Mouse (Mus musculus) midbrain, postnatal 0 days (tissue): ENCODE measurements at regions not wholly inside any gene's neighbourhood (a gene's known extent, or its start where the extent isn't known, plus 50 kb on each side); places are given as distances from the start of the nearest gene placed in this dataset.

Source experiments
- ATAC-seq: fragments of 200-750 bp; cut with Nextera tagmentation; 2 replicates; pipeline ENCODE4 v1.8.0; 2017; ENCODE audit warnings: moderate number of reproducible peaks, mild to moderate bottlenecking, moderate TSS enrichment, moderate library complexity; ENCODE audit not compliant: low FRiP score
- DNase-seq: peaks from one replicate; pipeline ENCODE4 v3.0.0-alpha.2; 2015; ENCODE audit warnings: low spot score
- H3K27ac ChIP-seq: fragments of 300-500 bp; sonication (generic); 2 replicates; pipeline ENCODE4 v1.5.1; 2014; ENCODE audit warnings: low read depth, mild to moderate bottlenecking, low read length, mixed read lengths
- H3K27me3 ChIP-seq: fragments of 300-500 bp; sonication (generic); 2 replicates; pipeline ENCODE4 v1.6.1; 2014; ENCODE audit warnings: low read length, control low read depth, mixed read lengths; ENCODE audit not compliant: insufficient read depth
- H3K36me3 ChIP-seq: fragments of 300-500 bp; sonication (generic); 2 replicates; pipeline ENCODE4 v1.6.1; 2014; ENCODE audit warnings: low read length, control low read depth, mixed read lengths; ENCODE audit not compliant: insufficient read depth
- H3K4me1 ChIP-seq: fragments of 300-500 bp; sonication (generic); 2 replicates; pipeline ENCODE4 v1.6.1; 2014; ENCODE audit warnings: mild to moderate bottlenecking, control low read depth, antibody characterized with exemption, low read length, mixed read lengths; ENCODE audit not compliant: insufficient read depth
- H3K4me2 ChIP-seq: fragments of 300-500 bp; sonication (generic); 2 replicates; pipeline ENCODE4 v1.6.1; 2014; ENCODE audit warnings: low read depth, mild to moderate bottlenecking, low read length, mixed read lengths; ENCODE audit not compliant: poor library complexity, severe bottlenecking
- H3K4me3 ChIP-seq: fragments of 300-500 bp; sonication (generic); 2 replicates; pipeline ENCODE4 v1.5.1; 2014; ENCODE audit warnings: low read depth, mild to moderate bottlenecking, low read length, moderate library complexity
- H3K9ac ChIP-seq: fragments of 300-500 bp; sonication (generic); replicated peaks from 2 replicates; pipeline ENCODE4 v1.6.1; 2014; ENCODE audit warnings: mild to moderate bottlenecking, low read length, moderate library complexity, mixed read lengths; ENCODE audit not compliant: poor library complexity, severe bottlenecking
- H3K9me3 ChIP-seq: fragments of 300-500 bp; sonication (generic); 2 replicates; pipeline ENCODE4 v1.6.1; 2016; ENCODE audit warnings: low read length, control low read depth
- CTCF ChIP-seq: IDR thresholded peaks from 2 replicates; pipeline ENCODE4 v1.5.1; 2016; ENCODE audit warnings: antibody characterized with exemption, mild to moderate bottlenecking
- WGBS: fragments of 180-500 bp; shearing (Covaris S2); extraction: QIAGEN DNeasy Blood & Tissue Kit; methylation state at CpG from one replicate; pipeline ENCODE4 v1.1.7; 2014; 5-methylcytosine and 5-hydroxymethylcytosine counted together

DNA sequence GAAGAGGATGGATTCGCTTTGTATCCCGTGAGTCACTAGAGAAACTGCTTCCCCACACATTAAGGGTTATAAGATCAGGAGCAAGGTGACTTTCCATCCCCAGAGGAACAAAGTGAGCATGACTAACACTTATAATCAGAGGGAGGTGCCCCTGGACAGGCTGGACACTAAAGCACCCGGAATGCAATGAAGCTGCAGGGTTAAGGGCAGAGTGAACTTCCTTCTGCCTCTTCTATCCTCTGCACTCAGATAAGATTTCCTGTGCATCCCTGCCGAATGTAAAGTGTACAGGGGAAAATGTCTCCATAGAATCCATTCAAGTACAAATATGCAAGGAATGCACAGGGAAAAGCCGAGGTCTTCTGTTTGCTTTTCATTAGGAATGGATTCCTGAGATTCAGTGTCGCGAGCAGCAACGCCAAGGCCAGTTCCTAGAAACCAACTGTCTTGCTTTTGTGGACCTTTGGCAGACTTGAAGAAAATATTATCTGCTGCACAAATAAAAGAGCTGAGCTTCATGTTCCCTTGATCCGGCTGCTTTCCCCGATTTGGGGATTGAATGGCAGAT lies 58.5 kb upstream of the Fbxl7 start:
- ATAC-seq (no peak), DNase-seq (no peak)
- Histone ChIP-seq H3K36me3 (no peaks in the 10 kb centered on the region), H3K9ac (no peak overlapping the region), H3K27me3 (no peaks in the 10 kb centered on the region), H3K4me2 (no peak overlapping the region; the same call in 1 of the 2 replicates), H3K4me3 (no peak overlapping the region), H3K9me3 (no peaks in the 10 kb centered on the region), H3K27ac (no peak overlapping the region), H3K4me1 (no peaks in the 10 kb centered on the region)
- no peak for TF ChIP-seq CTCF
- 19% methylated on average over 10 of the region's 10 CpGs for WGBS

DNA sequence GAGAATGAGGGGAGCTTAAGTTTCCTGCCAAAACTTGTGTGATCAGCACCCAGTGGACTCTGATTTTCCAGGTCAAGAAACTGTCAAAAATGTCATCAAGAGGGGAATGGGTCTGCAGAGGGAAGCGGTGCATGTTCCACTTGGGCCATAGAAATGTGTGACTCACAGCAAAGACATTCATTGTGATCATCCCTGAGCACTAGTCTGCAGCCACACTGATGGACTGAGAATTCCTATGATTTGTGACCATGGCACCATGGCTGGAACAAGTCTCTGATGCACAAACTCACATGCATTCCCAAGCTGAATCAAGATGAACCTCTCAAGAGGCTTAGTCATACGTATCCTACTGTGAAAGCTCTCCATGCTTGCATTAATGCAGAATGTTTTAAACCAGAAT lies 63.6 kb upstream of the Fbxl7 start:
- H3K9me3 ChIP-seq, result no peaks in the 10 kb centered on the region
- H3K4me1 ChIP-seq, result no peaks in the 10 kb centered on the region

DNA sequence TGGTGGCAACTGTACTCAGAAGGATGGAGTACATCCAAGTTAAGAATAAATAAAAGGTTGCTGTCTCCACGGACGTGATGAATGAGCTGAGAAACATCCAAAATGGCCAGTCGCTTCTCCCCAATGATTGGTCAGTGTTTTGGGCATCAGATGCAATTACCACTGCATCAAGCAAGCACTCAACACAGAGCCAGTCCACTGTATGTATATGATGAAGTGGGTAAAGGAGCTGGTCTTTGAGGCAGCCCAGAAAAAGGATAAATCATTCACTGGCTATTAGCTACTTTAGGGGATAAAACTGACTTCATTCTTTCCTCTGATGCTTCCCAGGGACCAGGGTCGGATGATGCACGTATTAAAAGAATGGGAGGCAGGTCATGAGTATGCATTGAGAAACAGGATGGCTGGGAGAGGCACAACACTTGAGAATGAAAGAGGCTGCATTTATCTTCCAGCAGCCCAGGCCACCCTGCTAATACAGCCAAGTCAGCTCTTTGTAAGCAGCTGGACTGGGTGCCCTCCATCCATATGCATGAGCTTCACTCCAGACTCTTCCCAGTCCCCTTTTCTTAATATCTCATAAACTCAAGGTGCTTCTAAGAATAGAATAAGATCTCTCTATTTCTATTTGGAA lies 73.1 kb upstream of the Fbxl7 start:
- ATAC-seq (no peak), DNase-seq (no peak)
- Histone ChIP-seq H3K27ac (no peak overlapping the region), H3K4me2 (no peak overlapping the region), H3K9me3 (no peaks in the 10 kb centered on the region), H3K4me1 (no peaks in the 10 kb centered on the region), H3K9ac (no peak overlapping the region), H3K36me3 (no peaks in the 10 kb centered on the region), H3K27me3 (no peaks in the 10 kb centered on the region), H3K4me3 (no peak overlapping the region)
- 44% methylated on average over 5 of the region's 5 CpGs for WGBS
- no peak for TF ChIP-seq CTCF

More for the DNA sequence above, 63.6 kb upstream of the Fbxl7 start:
- Histone ChIP-seq H3K27ac (no peak overlapping the region), H3K27me3 (no peaks in the 10 kb centered on the region), H3K4me2 (no peak overlapping the region), H3K4me3 (no peak overlapping the region), H3K36me3 (no peaks in the 10 kb centered on the region), H3K9ac (no peak overlapping the region)
- DNase-seq (no peak), ATAC-seq (no peak)
- 85% methylated on average over 2 of the region's 2 CpGs for WGBS
- no peak for TF ChIP-seq CTCF

DNA sequence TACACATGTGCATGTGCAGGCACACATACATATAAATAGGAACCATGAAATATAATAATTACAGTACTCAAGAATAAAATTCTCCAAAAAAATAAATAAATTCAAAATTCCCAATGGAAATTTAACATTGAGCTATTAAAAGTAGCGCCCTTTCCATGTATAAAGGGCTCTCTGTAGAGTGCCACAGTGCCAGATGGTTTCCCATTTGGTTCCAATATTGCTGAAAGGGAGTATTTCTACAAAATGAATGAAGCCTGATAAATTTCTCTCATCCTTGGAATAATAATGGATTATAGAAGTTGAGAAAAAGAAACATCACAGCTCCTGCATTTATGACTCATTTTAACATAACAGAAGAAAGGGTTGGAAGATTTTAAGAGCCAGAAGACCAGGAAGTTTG lies 75.4 kb upstream of the Fbxl7 start:
- H3K27me3 ChIP-seq, result no peaks in the 10 kb centered on the region
- ATAC-seq (no peak), DNase-seq (no peak)
- H3K27ac ChIP-seq, result no peak overlapping the region
- TF ChIP-seq CTCF, result no peak
- 91% methylated on average over 1 of the region's 1 CpGs for WGBS
- no peak overlapping the region for H3K4me2 ChIP-seq
- no peaks in the 10 kb centered on the region for H3K9me3 ChIP-seq
- no peak overlapping the region for H3K4me3 ChIP-seq
- H3K36me3 ChIP-seq, result no peaks in the 10 kb centered on the region
- H3K4me1 ChIP-seq, result no peaks in the 10 kb centered on the region
- no peak overlapping the region for H3K9ac ChIP-seq

DNA sequence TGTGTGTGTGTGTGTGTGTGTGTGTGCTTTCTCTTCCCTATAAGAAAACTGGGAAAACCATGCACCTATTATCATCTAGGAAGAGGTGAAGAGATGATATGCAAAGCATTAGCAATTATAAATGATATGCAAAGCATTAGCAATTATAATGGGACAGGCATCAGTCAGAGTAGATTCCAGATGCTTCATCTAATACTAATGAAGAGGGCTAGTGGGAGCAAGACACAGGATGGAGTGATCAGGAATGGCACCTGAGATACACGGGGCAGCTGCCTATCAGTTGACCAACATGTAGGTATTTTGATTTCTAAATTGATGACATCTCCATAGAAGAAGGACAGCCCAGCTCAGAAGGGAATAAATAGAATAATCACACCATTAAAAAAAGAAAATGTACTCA lies 97.7 kb upstream of the Fbxl7 start:
- no peak for TF ChIP-seq CTCF
- Histone ChIP-seq H3K9me3 (no peaks in the 10 kb centered on the region), H3K27me3 (no peaks in the 10 kb centered on the region), H3K27ac (no peak overlapping the region), H3K4me3 (no peak overlapping the region), H3K4me2 (no peak overlapping the region), H3K36me3 (no peaks in the 10 kb centered on the region), H3K9ac (no peak overlapping the region), H3K4me1 (no peaks in the 10 kb centered on the region)
- ATAC-seq (no peak), DNase-seq (no peak)
- WGBS, result 57% methylated on average over 1 of the region's 1 CpGs

DNA sequence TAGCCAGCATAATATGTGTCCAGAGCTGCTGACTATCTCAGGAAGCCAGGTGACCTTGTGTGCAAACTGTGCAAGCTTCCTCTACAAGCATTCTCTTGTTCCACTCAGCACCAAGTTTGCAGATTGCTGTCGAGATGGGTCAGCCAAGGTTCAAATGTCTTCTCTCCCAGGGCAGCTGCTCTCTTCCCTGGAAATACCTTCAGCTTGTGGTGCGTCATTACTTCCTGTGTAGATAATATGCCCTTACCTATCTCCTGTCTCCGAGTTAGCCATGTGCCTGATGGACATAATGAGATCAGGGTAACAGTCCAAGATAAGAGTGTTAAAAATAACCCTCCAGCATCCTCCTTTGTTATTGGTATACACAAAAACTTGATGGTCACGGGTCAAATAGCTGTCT lies 113.7 kb upstream of the Fbxl7 start:
- H3K4me3 ChIP-seq, result no peak overlapping the region
- H3K27me3 ChIP-seq, result no peaks in the 10 kb centered on the region
- DNase-seq (no peak), ATAC-seq (no peak)
- H3K9ac ChIP-seq, result no peak overlapping the region
- no peaks in the 10 kb centered on the region for H3K4me1 ChIP-seq
- 86% methylated on average over 4 of the region's 4 CpGs for WGBS
- no peaks in the 10 kb centered on the region for H3K9me3 ChIP-seq
- H3K27ac ChIP-seq, result no peak overlapping the region
- no peaks in the 10 kb centered on the region for H3K36me3 ChIP-seq
- TF ChIP-seq CTCF, result no peak
- no peak overlapping the region for H3K4me2 ChIP-seq
